Mouse (Mus musculus) megakaryocyte progenitor cell, adult 5-6 weeks (primary cell): ENCODE measurements around the gene Hdac9. TPM values are rescaled to one million over a fixed set of nuclear protein-coding genes. Genes with fewer than 3 reads are reported as not detected.

Experiments used
- ATAC-seq: replicated peaks from 2 replicates; pipeline ENCODE4 v1.8.0; 2016; ENCODE audit warnings: mild to moderate bottlenecking, moderate TSS enrichment, inconsistent platforms; ENCODE audit not compliant: poor library complexity
- total RNA-seq, 2 experiments: library from RNA; stranded (forward) in 1 of 2; stranded (reverse) in 1 of 2; fragments of 157-497, 149-512 nt in 1 of 2; fragments of 200-1000 nt in 1 of 2; gene quantifications; 2 replicates each; pipeline versions ENCODE4 v1.2.3 to v1.2.4; 2015 to 2017

Hdac9 gene
- total RNA-seq, 2 experiments from 2014 or later, result 4.0 to 6.2 TPM

DNA sequence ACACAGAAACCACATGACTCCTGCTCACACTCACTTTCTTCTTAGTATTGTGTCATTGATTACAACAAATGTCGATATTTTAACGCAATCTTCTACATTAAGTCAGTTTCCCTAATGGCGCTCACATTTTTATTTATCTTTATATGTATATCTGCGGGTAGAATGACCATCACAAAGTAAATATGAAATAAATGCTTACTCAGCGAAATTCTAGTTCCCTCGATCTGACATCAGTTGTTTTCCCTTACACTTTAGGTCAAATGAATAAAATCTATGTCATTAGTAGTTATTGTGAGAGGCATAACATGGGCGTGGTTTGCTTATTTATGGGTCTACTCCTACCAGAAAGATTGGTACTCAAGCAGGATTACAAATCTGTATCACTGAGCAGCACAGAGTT is 514.8 kb downstream of the Hdac9 start:
- no peak for ATAC-seq

DNA sequence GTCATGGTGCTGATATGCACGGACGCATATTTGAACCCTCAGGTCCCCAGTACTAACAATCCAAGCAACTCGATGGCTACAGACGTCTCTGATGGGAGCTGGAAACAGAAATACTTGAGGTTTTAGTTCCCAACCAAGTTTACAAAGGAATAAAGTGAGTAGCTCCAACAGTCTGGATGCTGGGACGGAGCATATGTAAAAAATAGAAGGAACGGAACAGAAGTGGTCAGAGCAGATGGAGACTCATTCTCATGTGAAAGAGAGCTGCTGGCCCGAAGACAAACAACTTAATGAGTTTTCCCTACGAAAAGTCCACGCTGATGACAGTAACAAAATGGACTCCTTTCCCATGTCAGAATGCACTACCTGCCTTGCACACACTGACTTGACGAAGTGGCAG is 518.3 kb downstream of the Hdac9 start:
- no peak for ATAC-seq

DNA sequence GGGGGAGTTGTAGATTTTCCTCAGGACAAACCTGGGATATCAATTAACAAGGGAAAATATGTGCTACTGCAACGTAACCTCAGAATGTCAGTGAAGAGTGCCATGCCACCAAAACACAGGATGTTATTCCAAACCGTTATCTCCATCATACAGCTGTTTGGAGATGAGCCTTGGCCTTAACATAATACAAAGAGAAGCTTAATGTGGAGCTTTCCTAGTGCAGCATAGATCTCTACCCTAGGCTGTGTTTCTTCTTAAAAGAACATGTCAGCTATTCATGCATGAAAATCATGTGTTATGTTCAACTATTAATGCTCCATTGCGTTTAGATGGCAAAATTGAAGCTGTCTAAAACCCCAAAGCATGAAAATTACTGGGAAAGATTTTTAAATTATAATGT is 522.6 kb downstream of the Hdac9 start:
- no peak for ATAC-seq

DNA sequence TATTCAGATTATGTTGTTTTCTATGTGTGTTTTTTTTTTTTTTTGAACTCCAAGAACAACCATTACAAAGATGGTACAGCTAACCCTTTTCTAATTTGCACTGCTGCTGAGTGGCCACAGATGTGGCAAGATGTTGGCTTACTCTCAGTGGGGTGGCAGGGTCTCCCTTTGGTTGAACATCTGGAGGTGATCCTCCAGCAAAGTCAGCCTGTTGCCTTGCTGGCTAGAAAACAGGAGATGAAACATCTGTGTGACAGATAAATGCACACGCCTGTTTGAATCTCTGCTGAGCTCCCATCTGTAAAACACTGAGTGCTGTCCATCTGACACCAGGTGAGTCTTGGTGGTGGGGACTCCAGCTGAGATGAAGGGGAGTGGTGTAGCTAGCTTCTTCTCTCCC is 537.2 kb downstream of the Hdac9 start:
- ATAC-seq, result no peak

DNA sequence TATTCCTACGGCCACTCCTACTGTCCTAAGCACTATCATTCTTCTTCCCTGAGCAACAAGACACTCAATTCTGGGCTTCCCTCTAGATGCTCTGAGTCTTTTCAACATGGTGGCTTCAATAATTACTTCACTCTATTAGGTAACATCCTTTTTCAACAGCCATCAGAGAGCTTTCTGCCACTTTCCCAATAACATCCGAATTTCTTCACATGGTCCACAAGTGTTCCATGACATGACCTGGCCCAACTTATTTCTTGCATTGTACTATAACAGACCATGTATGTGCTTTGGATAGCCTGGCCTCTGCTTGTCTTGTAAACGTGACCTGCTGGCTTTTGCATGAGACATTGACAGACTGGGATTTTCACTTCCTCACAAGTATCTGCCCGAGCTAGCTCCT is 538.3 kb downstream of the Hdac9 start:
- ATAC-seq, result peak; percentile 95

DNA sequence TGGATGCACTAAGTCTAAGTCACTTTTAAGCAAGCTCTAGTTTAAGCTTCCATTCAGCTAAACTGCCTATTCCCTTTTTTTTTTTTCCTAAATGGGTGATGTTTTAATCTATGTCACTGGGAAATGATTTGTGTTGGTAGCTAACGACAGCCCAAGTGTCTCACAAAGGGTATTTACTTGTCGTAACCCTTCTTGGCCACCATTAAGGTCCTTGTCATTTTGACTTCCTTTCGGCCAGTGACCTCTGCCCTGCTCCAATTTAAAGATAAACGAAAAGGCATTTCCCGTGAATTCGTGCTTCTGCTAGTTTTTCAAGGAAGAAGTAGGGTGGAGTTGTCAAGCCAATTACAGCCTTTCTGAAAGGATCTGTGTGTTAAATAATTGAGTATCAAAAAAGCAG is 565.0 kb downstream of the Hdac9 start:
- no peak for ATAC-seq

DNA sequence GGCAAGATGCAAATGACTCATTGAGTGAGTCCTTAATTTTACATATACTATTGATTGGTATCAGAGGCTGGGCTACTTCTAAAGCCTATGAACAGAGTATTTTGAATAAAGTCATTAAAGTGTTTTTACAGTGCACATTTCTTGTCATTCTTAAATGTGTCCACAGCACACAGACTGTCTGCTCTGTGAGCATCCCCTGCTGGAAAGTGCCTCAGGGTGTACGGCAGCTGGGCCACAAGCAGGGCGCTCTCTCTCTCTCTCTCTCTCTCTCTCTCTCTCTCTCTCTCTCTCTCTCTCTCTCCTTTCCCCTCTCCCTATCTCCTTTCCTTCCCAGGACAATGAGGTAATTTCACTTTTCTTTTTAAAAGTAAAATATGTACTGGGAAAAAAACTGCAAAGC is 569.4 kb downstream of the Hdac9 start:
- ATAC-seq, result no peak

DNA sequence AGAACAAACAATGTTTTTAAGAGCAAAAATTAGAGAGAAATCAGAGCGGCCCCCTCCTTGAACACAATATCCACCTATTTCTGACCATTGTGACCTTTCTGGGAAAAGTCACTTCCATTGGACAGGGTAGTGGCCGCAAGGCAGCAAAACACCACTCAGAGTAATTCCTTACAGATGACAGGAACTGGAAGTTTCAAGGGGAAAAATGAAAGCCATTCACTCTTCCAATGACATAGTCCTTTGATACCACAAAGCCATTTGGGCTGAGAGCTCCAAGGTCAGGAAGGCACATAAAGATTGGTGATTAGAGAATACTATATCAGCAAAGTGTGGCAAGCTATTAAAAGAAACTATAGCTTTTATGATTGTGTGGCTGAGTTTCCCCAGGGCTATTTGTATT is 574.1 kb downstream of the Hdac9 start:
- no peak for ATAC-seq

DNA sequence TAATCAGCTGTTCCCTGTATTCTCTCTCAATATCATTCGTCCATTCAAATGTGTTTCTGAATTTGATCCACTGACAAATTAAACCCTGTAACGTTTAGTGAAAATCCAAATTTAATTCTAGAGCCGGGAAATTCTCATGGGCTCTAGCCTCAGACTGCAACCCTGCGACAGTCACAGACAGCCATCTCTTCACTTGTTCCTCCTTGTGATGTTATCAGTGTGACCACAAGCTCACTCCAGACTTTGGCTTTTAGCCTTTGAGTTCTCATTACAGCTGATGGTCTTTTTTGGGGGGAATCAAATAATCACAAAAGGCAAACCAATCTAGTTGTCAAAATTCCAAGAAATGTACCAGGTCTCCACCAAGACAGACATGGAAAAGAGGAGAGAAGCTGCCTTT is 578.0 kb downstream of the Hdac9 start:
- peak; percentile 52; the same call in 1 of the 2 replicates for ATAC-seq

DNA sequence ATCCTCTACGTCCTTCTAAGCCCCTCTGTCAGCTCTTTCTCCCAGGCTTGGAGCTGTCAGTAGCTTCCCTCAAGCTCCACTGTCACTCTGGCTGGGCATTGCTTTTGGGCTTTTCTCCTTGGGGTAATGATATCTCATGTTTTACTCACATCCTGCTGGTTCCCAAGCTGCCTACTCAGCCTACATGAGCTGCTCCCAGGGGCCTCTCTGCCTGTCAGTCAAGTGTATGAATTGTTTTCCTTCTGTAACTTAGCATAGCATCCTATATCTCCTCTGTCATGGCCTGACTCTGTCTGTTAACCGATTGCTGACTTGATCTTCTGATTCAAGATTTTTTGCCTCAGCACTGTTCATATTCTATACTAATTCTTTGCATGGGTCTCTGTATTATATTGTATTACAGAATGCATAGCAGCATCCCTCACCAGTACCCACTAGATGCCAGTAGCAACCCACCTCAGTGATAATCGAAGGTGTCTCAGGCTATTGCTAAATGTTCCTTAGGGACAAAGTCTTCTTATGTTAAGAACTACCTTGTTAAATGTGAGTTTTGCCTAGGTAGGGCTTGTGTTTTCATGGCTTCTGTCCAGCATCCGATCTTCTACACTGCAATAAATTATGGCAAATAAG is 582.3 kb downstream of the Hdac9 start:
- no peak for ATAC-seq

DNA sequence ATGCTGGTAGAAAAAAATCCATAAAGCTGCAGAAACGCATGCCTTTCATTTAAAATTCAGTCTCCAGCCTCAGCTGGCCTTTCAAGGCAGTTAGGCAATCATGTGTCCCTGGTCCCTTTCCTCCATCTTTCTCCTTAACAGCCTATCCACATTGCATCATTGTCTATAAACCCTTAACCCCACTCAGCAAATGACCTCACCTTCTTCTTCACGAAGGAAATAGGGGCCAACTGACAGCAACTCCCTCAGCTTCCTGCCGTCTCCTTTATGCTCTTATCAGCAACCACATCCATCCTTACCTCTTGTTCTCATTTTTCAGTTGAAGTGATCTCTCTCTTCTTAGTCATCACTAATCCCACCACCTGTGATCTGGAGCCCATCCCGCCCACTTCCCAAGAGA is 584.0 kb downstream of the Hdac9 start:
- ATAC-seq, result peak; percentile 77

DNA sequence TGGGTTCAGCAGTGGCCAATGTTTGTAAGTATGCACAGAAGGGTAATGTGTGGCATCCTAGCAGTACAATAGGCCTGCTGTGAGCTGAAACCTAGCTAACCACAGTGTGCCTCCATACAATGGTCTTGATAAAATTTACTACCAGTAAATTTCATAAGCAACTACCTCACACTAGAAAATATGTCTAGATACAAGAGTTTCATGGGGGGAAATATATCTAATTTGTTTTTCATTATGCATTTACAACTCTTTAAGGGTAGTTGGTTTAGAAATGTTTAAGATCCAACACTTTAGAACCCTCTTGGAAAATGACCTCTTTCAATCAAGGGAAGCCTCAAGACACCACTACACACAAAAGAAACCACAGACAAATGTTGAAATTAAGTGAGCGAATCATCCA is 589.8 kb downstream of the Hdac9 start:
- ATAC-seq, result no peak

DNA sequence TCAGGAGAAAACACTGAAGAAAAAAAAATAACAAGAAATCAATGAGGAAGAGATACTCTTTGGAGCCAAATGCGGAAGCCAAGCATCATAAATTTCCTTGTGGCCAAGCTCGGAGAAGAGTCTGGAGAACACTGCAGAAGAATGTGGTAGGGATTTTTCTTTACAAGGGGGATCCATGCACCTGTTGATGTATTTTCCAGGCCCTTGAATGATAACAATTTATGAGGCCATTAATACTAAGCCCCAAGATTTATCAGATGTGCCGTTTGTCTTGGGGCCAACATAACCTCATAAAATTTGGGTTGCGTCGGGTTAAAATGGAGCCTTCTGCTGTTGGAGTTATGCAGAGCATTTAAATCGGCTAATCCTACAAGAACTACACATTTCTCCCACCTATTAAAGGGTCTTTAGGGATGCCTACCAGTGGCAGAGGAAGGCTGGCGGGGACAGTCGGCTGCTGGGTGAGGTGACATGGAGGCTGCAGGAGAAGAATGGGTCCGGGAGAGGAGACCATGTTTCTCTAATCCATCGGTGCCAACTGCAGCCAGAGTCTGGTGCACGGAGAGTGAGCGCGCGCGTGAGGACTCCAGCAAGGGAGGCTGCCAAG is 604.7 kb downstream of the Hdac9 start:
- no peak for ATAC-seq

DNA sequence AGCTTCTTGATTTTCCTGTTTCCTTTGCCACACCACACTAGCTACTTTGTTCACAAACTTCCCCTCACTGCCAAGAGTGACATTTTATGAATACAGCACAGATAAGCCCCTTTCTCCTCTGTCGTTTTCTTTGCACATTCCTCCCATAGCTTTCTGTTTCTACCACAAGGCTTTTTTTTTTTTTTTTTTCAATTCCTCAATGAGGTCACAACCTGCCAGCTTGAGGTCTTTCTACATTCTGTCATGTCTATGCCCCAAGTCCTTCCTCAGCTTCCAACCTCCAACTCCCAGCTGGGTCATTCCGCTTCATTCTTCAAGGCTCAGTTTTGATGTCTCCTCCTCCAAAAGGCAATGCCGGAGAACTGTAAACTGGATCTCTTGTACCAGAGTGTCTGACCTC is 611.4 kb downstream of the Hdac9 start:
- ATAC-seq, result no peak

DNA sequence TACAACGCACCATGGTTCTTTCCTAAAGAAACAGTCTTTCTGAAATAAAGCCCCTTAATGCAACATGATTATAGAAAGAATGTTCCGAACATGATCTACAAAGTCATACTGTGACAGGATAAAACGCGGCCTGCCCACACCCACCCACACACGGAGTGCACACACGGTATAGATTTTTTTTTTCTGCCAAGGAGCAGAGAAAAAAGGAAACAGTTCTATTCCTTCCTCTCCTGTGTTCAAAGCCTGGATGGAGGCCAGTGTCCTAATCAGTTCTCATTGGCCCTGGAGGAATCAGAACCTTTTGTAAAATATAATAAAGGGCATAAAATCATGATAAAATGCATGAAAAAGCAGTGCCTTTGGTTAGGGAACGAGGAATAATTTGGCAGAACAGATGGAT is 624.5 kb downstream of the Hdac9 start:
- no peak for ATAC-seq

DNA sequence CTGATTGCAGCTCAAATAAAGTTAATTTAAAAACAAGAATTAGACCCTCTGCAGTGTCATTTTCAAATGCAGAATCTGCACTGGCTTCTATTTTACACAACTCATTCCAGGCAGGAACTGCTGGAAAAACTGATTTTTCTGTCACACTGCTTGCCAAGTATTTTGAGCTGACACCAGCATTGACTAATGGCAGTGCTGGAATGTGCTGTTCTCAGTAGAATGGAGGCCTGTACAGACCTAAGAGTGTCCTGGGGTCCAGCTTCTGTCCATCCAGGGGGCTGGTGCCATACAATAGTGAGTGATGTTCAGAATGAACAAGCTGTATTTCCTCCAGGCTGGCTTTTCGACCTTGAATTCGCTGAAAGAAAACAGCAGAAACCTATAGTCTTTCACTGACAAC is 629.7 kb downstream of the Hdac9 start:
- no peak for ATAC-seq

DNA sequence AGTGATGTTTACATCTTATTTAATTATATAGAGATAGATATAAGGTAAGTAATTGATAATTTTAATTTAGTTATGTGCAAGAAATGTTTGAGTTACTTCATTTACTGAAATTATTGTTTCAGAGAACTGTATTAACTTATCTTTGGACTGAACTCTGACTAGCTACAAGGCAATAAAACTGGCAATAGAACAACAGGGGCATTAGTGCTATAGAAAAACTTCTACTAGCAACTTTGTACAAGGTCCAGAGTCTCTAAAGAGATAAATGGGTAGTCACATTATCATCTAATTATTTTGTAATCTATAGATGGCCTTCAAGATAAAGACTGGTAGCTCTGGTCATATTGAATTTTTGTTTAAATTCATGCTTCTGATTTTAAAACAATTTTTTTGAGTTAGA is 632.0 kb downstream of the Hdac9 start:
- no peak for ATAC-seq

DNA sequence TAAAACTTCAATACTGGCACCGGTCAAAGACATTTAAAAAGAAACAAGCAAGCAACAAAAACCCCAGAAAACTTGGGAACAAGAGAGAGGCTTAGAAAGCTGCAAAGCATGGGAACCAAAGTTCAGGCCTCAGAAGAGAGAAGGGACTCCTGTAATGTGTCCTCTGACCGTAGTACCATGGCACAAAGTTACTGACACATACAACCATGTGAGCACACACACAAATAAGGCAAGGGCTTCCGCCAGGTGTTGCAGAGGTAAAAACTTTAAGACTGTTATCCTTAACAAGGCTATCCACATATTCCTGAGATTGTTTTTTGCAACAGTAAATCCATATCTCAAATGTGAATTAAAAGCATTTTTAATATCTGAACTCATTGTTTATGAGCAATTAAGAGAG is 632.5 kb downstream of the Hdac9 start:
- ATAC-seq, result no peak

DNA sequence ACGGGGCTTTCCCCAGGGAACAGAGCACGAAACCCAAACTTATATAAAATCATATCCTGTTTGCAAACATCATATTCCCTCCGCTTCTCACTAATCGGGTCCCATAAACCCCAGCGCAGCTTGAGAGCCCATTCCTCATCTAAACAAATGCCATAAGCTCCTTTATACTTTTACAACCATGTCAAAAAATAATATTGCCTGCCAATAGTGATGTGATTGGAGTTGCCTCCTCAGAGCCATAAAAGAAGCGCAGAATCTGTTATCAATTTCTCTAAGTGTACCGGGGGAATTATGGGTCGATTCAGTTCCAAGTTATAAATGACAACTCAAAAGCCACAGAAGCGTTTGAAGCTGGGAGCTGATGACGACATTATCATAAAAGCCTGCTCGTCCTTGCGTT is 638.1 kb downstream of the Hdac9 start:
- ATAC-seq, result no peak

DNA sequence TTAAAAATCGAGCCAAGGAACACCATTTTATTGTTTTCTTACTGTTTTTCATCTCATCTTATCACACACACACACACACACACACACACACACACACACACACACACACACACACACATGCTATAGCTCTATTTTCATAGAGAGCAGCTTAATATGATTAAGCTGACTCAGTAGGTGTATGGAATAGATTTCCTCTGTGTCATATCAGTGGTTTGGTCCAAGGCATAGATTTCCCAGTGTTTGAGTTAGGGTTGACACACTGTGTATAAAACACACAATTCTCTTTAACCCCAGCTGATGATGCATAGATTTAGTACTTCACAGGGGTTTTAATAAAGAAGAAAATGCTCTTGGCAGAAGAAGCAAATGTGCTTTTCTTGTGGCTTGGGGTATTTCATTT is 643.1 kb downstream of the Hdac9 start:
- ATAC-seq, result no peak

DNA sequence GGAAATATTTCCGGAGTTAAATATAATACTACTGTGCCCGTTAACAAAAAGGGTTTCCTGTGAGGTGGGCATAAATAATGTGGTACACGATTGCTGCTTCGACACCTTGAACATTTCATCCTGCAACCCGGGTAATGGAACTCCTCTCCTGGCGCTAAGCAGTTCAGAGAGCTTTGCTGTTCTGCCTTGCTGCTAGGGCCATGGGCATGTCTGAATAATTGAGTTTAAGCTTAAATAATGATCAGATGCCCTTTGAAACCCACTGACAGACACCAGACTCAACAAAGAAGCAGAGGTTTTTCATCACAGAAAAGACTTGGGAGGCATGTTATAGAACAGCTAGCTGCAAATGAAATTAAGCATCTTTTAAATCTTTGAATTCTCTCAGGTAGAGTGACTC is 646.8 kb downstream of the Hdac9 start:
- no peak for ATAC-seq

DNA sequence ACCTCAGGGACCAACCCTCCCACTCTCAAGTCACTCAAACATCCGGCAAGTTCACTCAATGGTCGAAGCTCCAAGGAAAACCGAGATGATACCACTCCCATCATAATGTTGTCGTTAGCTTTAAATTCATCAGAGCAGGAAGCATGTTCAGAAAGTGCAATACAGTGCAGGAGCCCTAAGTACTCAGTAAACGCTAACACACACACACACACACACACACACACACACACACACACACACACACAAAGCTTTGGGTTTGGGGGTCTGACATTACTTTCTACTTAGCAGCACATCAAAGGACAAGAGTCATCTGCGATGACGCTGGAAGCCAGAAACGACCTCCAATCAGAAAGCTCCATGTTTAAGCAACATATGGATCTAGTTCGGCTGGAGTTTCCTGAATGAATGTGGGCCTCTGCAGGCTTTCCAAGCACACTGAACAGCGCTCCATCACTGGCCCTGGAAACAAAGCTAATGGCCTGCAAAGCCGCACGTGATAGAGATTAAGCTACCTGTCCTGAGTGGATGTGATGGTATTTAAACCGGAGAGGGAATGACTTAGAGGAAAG is 647.3 kb downstream of the Hdac9 start:
- no peak for ATAC-seq

DNA sequence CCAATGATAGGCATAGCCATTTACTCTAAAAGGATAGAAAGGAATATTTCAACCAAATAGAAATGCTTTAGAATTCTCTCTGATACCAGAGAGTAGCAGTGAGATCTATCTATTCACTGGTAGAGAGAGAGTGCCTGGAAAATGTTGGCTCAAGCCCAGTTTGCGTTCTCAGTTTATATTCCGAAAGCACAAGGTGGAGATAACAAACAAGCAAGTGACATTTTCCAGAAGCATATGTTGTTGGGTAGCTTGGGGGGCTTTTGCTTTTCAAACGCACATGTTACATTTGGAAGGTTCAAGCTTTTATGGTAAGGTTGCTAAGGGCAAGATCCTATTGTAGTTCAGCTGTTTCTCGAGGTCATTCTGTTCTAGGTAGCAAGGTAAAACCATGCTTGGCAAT is 657.2 kb downstream of the Hdac9 start:
- ATAC-seq, result no peak
